Mouse (Mus musculus): ENCODE data around the gene Zbtb46. TPM values are rescaled to one million over a fixed set of nuclear protein-coding genes. Genes with fewer than 3 reads are reported as not detected.

Zbtb46 gene
- polyA plus RNA-seq, 1 experiment from 2014 or later: 11.2 TPM

DNA sequence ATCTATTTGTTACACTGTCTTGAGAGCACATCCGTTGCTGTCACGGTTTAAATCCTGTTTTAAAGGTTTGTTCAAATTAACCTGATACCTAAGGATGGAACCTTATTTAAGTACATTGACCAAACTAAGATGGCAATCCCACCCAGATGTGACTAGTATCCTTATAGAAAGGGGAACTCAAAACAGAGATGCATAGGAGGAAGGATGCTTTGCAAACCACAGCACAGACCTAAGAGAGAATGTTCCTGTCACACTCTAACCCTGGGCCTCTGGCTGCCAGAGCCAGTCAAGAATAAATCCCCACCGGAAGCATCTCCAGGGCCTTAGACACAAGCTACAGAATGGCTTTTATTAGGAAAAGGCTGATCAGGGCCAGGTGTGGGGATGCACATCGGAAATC is 21.1 kb downstream of the Zbtb46 start:
- no peaks in the 10 kb centered on the region for H3K9me3 ChIP-seq (ENCODE audit: low read length)
- TF ChIP-seq EP300 (IDR thresholded peaks at IDR 0.05) (no peak), CTCF (IDR thresholded peaks at IDR 0.05) (no peak)
- H3K36me3 ChIP-seq (ENCODE audit: insufficient read depth, low read length): no peaks in the 10 kb centered on the region
- H3K27me3 ChIP-seq (replicated peaks; ENCODE audit: insufficient read depth, low read length): no peaks in the 10 kb centered on the region
- no peak overlapping the region for H3K4me3 ChIP-seq (ENCODE audit: low read depth, low read length)
- no peak overlapping the region for H3K27ac ChIP-seq (ENCODE audit: low read length)
- H3K4me1 ChIP-seq (ENCODE audit: insufficient read depth, low read depth, low read length): no peaks in the 10 kb centered on the region
- DNase-seq (ENCODE audit: low spot score) (no peak), ATAC-seq (no peak)
- no peak overlapping the region for H3K9ac ChIP-seq (replicated peaks; ENCODE audit: low read depth)
- no peak overlapping the region for H3K4me2 ChIP-seq (replicated peaks; ENCODE audit: low read depth, low read length)
- 80% methylated on average over 4 of the region's 4 CpGs for WGBS

- Histone ChIP-seq H3K4me2 (replicated peaks; ENCODE audit: low read depth, low read length) (no peak overlapping the region), H3K4me3 (ENCODE audit: low read depth, low read length) (no peak overlapping the region), H3K36me3 (ENCODE audit: insufficient read depth, low read length) (no peaks in the 10 kb centered on the region), H3K27ac (ENCODE audit: low read length) (no peak overlapping the region), H3K4me1 (ENCODE audit: insufficient read depth, low read depth, low read length) (no peaks in the 10 kb centered on the region), H3K9me3 (ENCODE audit: low read length) (no peaks in the 10 kb centered on the region), H3K9ac (replicated peaks; ENCODE audit: low read depth) (no peak overlapping the region), H3K27me3 (replicated peaks; ENCODE audit: insufficient read depth, low read length) (no peaks in the 10 kb centered on the region)
- WGBS: 75% methylated on average over 2 of the region's 2 CpGs
- ATAC-seq (no peak), DNase-seq (ENCODE audit: low spot score) (no peak)
- no peak for TF ChIP-seq EP300 (IDR thresholded peaks at IDR 0.05)
- no peak for TF ChIP-seq CTCF (IDR thresholded peaks at IDR 0.05)
Measured at GRCm38 (mm10) chr2:181436246-181436645, 23.0 kb downstream of the Zbtb46 start.

DNA sequence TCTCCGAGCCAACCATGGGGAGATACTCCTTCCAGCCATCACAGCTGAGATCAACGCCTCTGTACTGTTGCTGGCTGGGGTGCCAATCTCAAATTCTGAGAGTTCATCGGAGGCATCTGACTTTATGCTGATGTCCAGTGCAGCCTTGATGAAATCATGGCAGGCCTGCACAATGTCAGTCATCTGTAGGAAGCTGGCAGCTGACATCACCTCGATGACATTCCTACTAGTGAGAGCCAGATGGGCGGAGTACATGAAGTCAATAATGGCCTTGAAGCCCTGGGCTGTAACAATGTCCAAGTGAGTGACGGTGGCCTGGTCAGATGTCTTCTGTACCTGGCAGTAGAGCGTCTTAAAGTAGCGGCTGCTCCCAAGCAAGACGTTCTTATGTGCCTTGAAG is 35.4 kb downstream of the Zbtb46 start:
- no peaks in the 10 kb centered on the region for H3K4me1 ChIP-seq (ENCODE audit: insufficient read depth, low read depth, low read length)
- H3K27ac ChIP-seq (ENCODE audit: low read length): no peak overlapping the region
- no peaks in the 10 kb centered on the region for H3K27me3 ChIP-seq (replicated peaks; ENCODE audit: insufficient read depth, low read length)
- no peak overlapping the region for H3K9ac ChIP-seq (replicated peaks; ENCODE audit: low read depth)
- ATAC-seq (no peak), DNase-seq (ENCODE audit: low spot score) (no peak)
- TF ChIP-seq CTCF (IDR thresholded peaks at IDR 0.05) (no peak), EP300 (IDR thresholded peaks at IDR 0.05) (no peak)
- WGBS: 88% methylated on average over 9 of the region's 9 CpGs
- H3K4me2 ChIP-seq (replicated peaks; ENCODE audit: low read depth, low read length): no peak overlapping the region
- no peaks in the 10 kb centered on the region for H3K9me3 ChIP-seq (ENCODE audit: low read length)
- no peak overlapping the region for H3K4me3 ChIP-seq (ENCODE audit: low read depth, low read length)
- no peaks in the 10 kb centered on the region for H3K36me3 ChIP-seq (ENCODE audit: insufficient read depth, low read length)

DNA sequence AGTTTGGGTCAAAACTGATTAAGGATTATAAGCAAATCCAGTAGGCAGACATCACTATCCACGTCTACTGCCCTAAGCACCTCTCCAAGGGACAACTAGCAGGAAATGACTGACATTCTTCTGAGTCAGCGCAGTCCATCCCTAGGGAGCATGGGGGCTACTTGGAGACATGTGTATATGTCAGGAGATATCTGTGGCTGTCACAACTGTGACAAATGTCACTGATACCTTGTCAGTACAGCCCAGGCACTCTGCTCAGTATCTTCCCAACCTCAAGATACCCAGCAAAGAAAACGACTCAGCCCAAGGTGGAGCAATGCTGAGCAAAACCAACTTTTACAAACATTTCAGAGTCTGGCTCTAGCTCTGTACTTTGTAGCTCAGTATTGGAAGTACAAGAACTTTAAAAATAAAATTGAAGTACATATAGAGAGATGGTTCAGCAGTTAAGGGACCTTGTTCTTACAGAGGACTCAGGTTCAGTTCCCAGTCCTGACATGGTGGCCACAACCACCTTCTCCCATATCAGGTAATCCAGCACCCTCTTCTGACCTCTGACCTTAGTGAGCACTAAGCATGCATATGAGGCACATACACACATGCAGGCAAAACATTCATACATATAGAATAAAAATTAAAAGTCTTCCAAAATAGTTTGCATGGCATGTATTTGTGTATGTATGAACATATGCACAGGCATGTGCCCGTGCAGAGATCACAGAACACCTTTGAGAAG is 38.2 kb downstream of the Zbtb46 start:
- Histone ChIP-seq H3K9ac (replicated peaks; ENCODE audit: low read depth) (no peak overlapping the region), H3K27ac (ENCODE audit: low read length) (no peak overlapping the region), H3K27me3 (replicated peaks; ENCODE audit: insufficient read depth, low read length) (no peaks in the 10 kb centered on the region), H3K4me3 (ENCODE audit: low read depth, low read length) (no peak overlapping the region), H3K4me1 (ENCODE audit: insufficient read depth, low read depth, low read length) (no peaks in the 10 kb centered on the region), H3K4me2 (replicated peaks; ENCODE audit: low read depth, low read length) (no peak overlapping the region), H3K36me3 (ENCODE audit: insufficient read depth, low read length) (no peaks in the 10 kb centered on the region), H3K9me3 (ENCODE audit: low read length) (no peaks in the 10 kb centered on the region)
- ATAC-seq (no peak), DNase-seq (ENCODE audit: low spot score) (no peak)
- no peak for TF ChIP-seq CTCF (IDR thresholded peaks at IDR 0.05)
- no peak for TF ChIP-seq EP300 (IDR thresholded peaks at IDR 0.05)
- 66% methylated on average over 4 of the region's 4 CpGs for WGBS

- 45% methylated on average over 4 of the region's 4 CpGs for WGBS
- no peak for ATAC-seq
- no peaks in the 10 kb centered on the region for H3K9me3 ChIP-seq (ENCODE audit: low read length)
- H3K36me3 ChIP-seq (ENCODE audit: insufficient read depth, low read length): no peaks in the 10 kb centered on the region
- H3K9ac ChIP-seq (replicated peaks; ENCODE audit: low read depth): no peak overlapping the region
- H3K27ac ChIP-seq (ENCODE audit: low read length): no peak overlapping the region
- no peaks in the 10 kb centered on the region for H3K4me1 ChIP-seq (ENCODE audit: insufficient read depth, low read depth, low read length)
- no peak overlapping the region for H3K4me2 ChIP-seq (replicated peaks; ENCODE audit: low read depth, low read length)
- TF ChIP-seq CTCF (IDR thresholded peaks at IDR 0.05): no peak
- TF ChIP-seq EP300 (IDR thresholded peaks at IDR 0.05): no peak
- DNase-seq (ENCODE audit: low spot score): no peak
- H3K4me3 ChIP-seq (ENCODE audit: low read depth, low read length): no peak overlapping the region
- H3K27me3 ChIP-seq (replicated peaks; ENCODE audit: insufficient read depth, low read length): no peaks in the 10 kb centered on the region
Measured at GRCm38 (mm10) chr2:181420426-181420825, 38.8 kb downstream of the Zbtb46 start.

GRCm38 (mm10) chr2:181419359-181419758 is 39.9 kb downstream of the Zbtb46 start:
- TF ChIP-seq CTCF (IDR thresholded peaks at IDR 0.05): no peak
- TF ChIP-seq EP300 (IDR thresholded peaks at IDR 0.05): no peak
- H3K4me2 ChIP-seq (replicated peaks; ENCODE audit: low read depth, low read length): no peak overlapping the region
- WGBS: 77% methylated on average over 7 of the region's 7 CpGs
- no peak overlapping the region for H3K9ac ChIP-seq (replicated peaks; ENCODE audit: low read depth)
- ATAC-seq (no peak), DNase-seq (ENCODE audit: low spot score) (no peak)
- no peak overlapping the region for H3K4me3 ChIP-seq (ENCODE audit: low read depth, low read length)
- H3K27me3 ChIP-seq (replicated peaks; ENCODE audit: insufficient read depth, low read length): no peaks in the 10 kb centered on the region
- no peaks in the 10 kb centered on the region for H3K36me3 ChIP-seq (ENCODE audit: insufficient read depth, low read length)
- no peaks in the 10 kb centered on the region for H3K9me3 ChIP-seq (ENCODE audit: low read length)
- no peak overlapping the region for H3K27ac ChIP-seq (ENCODE audit: low read length)
- no peaks in the 10 kb centered on the region for H3K4me1 ChIP-seq (ENCODE audit: insufficient read depth, low read depth, low read length)

Measured in lung, postnatal 0 days (tissue).